ENCODE assay signal across 10 mouse cellular contexts in the genomic region with DNA sequence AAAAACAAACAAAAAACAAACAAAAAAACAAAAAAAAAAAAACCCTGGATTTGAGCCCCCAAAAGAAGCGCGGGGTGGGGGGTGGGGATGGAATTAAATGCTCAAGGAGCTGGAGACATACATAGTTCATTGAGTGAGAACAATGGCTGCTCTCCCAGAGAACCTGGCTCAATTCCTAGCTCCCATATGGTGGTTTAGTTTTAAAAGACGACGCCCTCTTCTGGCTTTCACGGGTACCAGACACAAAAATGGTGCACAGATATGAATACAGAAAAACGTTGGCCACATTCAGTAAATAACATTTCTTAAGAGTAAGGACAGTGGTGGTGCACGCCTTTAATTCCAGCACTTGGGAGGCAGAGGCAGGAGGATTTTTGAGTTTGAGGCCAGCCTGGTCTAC. TPM values are rescaled to one million over a fixed set of nuclear protein-coding genes. Genes with fewer than 3 reads are reported as not detected.
A peak's percentile ranks its signal among the peaks of the same experiment; 100 is the strongest.
DNase-seq lines count a peak whose midpoint lies in the region; ATAC-seq and TF ChIP-seq lines count a peak whose summit lies in the region.
"Had no signal": no experiment of that assay in that cellular context is flagged by ENCODE, and none has a peak within 500 bp of the region (broad histone marks: within the 10 kb centered on the region; RNA-seq: fewer than 3 reads in every experiment).

No protein-coding gene starts in this region.

- H3K4me2 ChIP-seq in forebrain, postnatal 0 days (ENCODE audit: low read depth), result peak overlapping the region; percentile 74; the same call in 1 of the 2 replicates
- H3K4me2 ChIP-seq in forebrain, embryonic 11.5 days (ENCODE audit: low read depth, low read length, severe bottlenecking), result no peak overlapping the region
- peak overlapping the region; percentile 89 for H3K4me2 ChIP-seq in liver, embryonic 15.5 days

- H3K9me3 ChIP-seq in forebrain, postnatal 0 days (ENCODE audit: low read length), result no peaks in the 10 kb centered on the region
- no peaks in the 10 kb centered on the region for H3K9me3 ChIP-seq in forebrain, embryonic 11.5 days (ENCODE audit: control insufficient read depth, low read length)
- H3K9me3 ChIP-seq in liver, embryonic 15.5 days (replicated peaks), result no peaks in the 10 kb centered on the region

- TF ChIP-seq POLR2A in bone marrow, adult 2 months (IDR thresholded peaks at IDR 0.05; ENCODE audit: borderline replicate concordance, control insufficient read depth, low read depth, low read length), result no peak

- 56% methylated on average over 7 of the region's 7 CpGs for WGBS in forebrain, postnatal 0 days
- WGBS in forebrain, embryonic 11.5 days, result 79% methylated on average over 7 of the region's 7 CpGs
- 67% methylated on average over 7 of the region's 7 CpGs for whole genome bisulfite sequencing in bone marrow, adult 2 months
- 54% methylated on average over 7 of the region's 7 CpGs for WGBS in liver, embryonic 15.5 days (ENCODE audit: insufficient replicate concordance)

- ATAC-seq in forebrain, postnatal 0 days, result no peak
- ATAC-seq in forebrain, embryonic 11.5 days (replicated peaks; ENCODE audit: low FRiP score), result no peak
- ATAC-seq in liver, embryonic 15.5 days (ENCODE audit: insufficient read depth), result no peak

- peak; percentile 24 for DNase-seq in forebrain, postnatal 0 days
- no peak for DNase-seq in forebrain, embryonic 11.5 days (ENCODE audit: low spot score)
- DNase-seq in CD4-positive helper T cell, adult 2 months (ENCODE audit: low read depth, low spot score), result peak; percentile 28
- DNase-seq in adrenal gland, adult 18-20 months (ENCODE audit: low spot score in 2 of 2), result no peak
- no peak for DNase-seq in heart, adult 9 months (ENCODE audit: low spot score in 2 of 2)
- no peak for DNase-seq in thymus, postnatal 4 days

- 0 out of 2 replicates have a peak, but pooled peaks cover 4% of the 10 kb centered on the region for H3K4me1 ChIP-seq in forebrain, postnatal 0 days (ENCODE audit: insufficient read depth)
- H3K4me1 ChIP-seq in forebrain, embryonic 11.5 days (replicated peaks; ENCODE audit: control insufficient read depth, insufficient read depth, low read length), result no peaks in the 10 kb centered on the region
- no peaks in the 10 kb centered on the region; the same call in 1 of the 2 replicates for H3K4me1 ChIP-seq in bone marrow, adult 2 months (ENCODE audit: control insufficient read depth, insufficient read depth, low read length)
- H3K4me1 ChIP-seq in liver, embryonic 15.5 days (replicated peaks), result peaks cover 35% of the 10 kb centered on the region

- H3K27ac ChIP-seq in forebrain, postnatal 0 days (ENCODE audit: low read depth, low read length), result no peak overlapping the region
- no peak overlapping the region for H3K27ac ChIP-seq in forebrain, embryonic 11.5 days (ENCODE audit: low read depth, low read length)
- H3K27ac ChIP-seq in bone marrow, adult 2 months (ENCODE audit: control insufficient read depth, insufficient read depth, low read depth, low read length, poor library complexity), result no peak overlapping the region
- H3K27ac ChIP-seq in liver, embryonic 15.5 days (replicated peaks), result peak overlapping the region; percentile 99
- H3K27ac ChIP-seq: kidney, postnatal 0 days; macrophage had no signal

- H3K27me3 ChIP-seq in forebrain, postnatal 0 days (ENCODE audit: insufficient read depth, low read length), result no peaks in the 10 kb centered on the region
- no peaks in the 10 kb centered on the region for H3K27me3 ChIP-seq in forebrain, embryonic 11.5 days (ENCODE audit: control insufficient read depth, insufficient read depth, low read length)
- H3K27me3 ChIP-seq in liver, embryonic 15.5 days, result no peaks in the 10 kb centered on the region

- no peaks in the 10 kb centered on the region for H3K36me3 ChIP-seq in forebrain, postnatal 0 days (ENCODE audit: insufficient read depth)
- no peaks in the 10 kb centered on the region for H3K36me3 ChIP-seq in forebrain, embryonic 11.5 days (ENCODE audit: control insufficient read depth, insufficient read depth, low read length)
- H3K36me3 ChIP-seq in liver, embryonic 15.5 days (replicated peaks), result peaks cover 27% of the 10 kb centered on the region

- H3K9ac ChIP-seq in forebrain, postnatal 0 days, result no peak overlapping the region
- H3K9ac ChIP-seq in forebrain, embryonic 11.5 days (ENCODE audit: low read length), result no peak overlapping the region
- H3K9ac ChIP-seq in liver, embryonic 15.5 days, result peak overlapping the region; percentile 97

- 0 out of 2 replicates have a peak, but pooled peaks have one; percentile 9 for TF ChIP-seq CTCF in forebrain, postnatal 0 days (IDR thresholded peaks at IDR 0.05; ENCODE audit: low read depth)
- TF ChIP-seq CTCF in bone marrow, adult 2 months (IDR thresholded peaks at IDR 0.05; ENCODE audit: control insufficient read depth, insufficient read depth, low read length), result no peak

- H3K4me3 ChIP-seq in forebrain, postnatal 0 days (ENCODE audit: low read depth, low read length), result no peak overlapping the region
- no peak overlapping the region for H3K4me3 ChIP-seq in forebrain, embryonic 11.5 days (ENCODE audit: low read depth, low read length)
- H3K4me3 ChIP-seq in bone marrow, adult 2 months (replicated peaks; ENCODE audit: control insufficient read depth, low read depth, low read length), result peak overlapping the region; percentile 39
- peak overlapping the region; percentile 93 for H3K4me3 ChIP-seq in liver, embryonic 15.5 days (replicated peaks)

RNA-seq across cellular contexts. Expression of a gene that starts 1.6 kb away (rescaled TPM):
- 28.5 and 29.0 TPM in 2 replicates for total RNA-seq in forebrain, postnatal 0 days (2014; rRNA removed)
- polyA plus RNA-seq in forebrain, postnatal 0 days (2015; fragmentation: Nextera tagmentation; extraction: Ambion mirVana), result 21.4 and 34.9 TPM in 2 replicates
- 30.0 and 34.7 TPM in 2 replicates for polyA plus RNA-seq in forebrain, embryonic 11.5 days (2014; fragmentation: Nextera tagmentation; extraction: Ambion mirVana)
- polyA plus RNA-seq in bone marrow, adult 2 months (2011; ENCODE audit: insufficient read depth, insufficient read length, low replicate concordance, missing spikeins), result 13.5 and 14.4 TPM in 2 replicates
- polyA plus RNA-seq in liver, embryonic 15.5 days (2015; fragmentation: Nextera tagmentation; extraction: Ambion mirVana), result 24.9 and 26.9 TPM in 2 replicates
- total RNA-seq in adrenal gland, adult 18-20 months (2021), result 10 to 100 TPM; 56.2 to 65.5 TPM

RNA-seq across cellular contexts. Expression of a gene that starts 11.2 kb away (rescaled TPM):
- 23.7 and 31.1 TPM in 2 replicates for total RNA-seq in forebrain, postnatal 0 days (2014; rRNA removed)
- polyA plus RNA-seq in forebrain, postnatal 0 days (2015; fragmentation: Nextera tagmentation; extraction: Ambion mirVana), result 5.0 and 6.6 TPM in 2 replicates
- polyA plus RNA-seq in forebrain, embryonic 11.5 days (2014; fragmentation: Nextera tagmentation; extraction: Ambion mirVana), result 21.2 and 22.8 TPM in 2 replicates
- polyA plus RNA-seq in bone marrow, adult 2 months (2011; ENCODE audit: insufficient read depth, insufficient read length, low replicate concordance, missing spikeins), result 19.0 and 26.5 TPM in 2 replicates
- 5.0 and 6.0 TPM in 2 replicates for polyA plus RNA-seq in liver, embryonic 15.5 days (2015; fragmentation: Nextera tagmentation; extraction: Ambion mirVana)
- total RNA-seq in adrenal gland, adult 18-20 months (2021), result 10 to 100 TPM; 20.6 to 25.2 TPM

RNA-seq across cellular contexts. Expression of a gene that starts 31.8 kb away (rescaled TPM):
- total RNA-seq in forebrain, postnatal 0 days (2014; rRNA removed), result 1.1 and 3.4 TPM in 2 replicates
- polyA plus RNA-seq in forebrain, postnatal 0 days (2015; fragmentation: Nextera tagmentation; extraction: Ambion mirVana), result 0.49 and 1.3 TPM in 2 replicates
- polyA plus RNA-seq in forebrain, embryonic 11.5 days (2014; fragmentation: Nextera tagmentation; extraction: Ambion mirVana), result 4.9 and 6.6 TPM in 2 replicates
- 122 and 162 TPM in 2 replicates for polyA plus RNA-seq in bone marrow, adult 2 months (2011; ENCODE audit: insufficient read depth, insufficient read length, low replicate concordance, missing spikeins)
- polyA plus RNA-seq in liver, embryonic 15.5 days (2015; fragmentation: Nextera tagmentation; extraction: Ambion mirVana), result 62.9 and 69.5 TPM in 2 replicates
- under 1 TPM; 0.89 to 0.99 TPM for total RNA-seq in adrenal gland, adult 18-20 months (2021)

Comparison
In these comparisons a context has a peak if more than half of its experiments do, and no peak if none do; other contexts are left out.
1. DNase-seq: peak in forebrain, postnatal 0 days (single experiment) and CD4-positive helper T cell, adult 2 months (single experiment); none in forebrain, embryonic 11.5 days (single experiment), adrenal gland, adult 18-20 months (0 of 2), heart, adult 9 months (0 of 2) and thymus, postnatal 4 days (single experiment).
2. H3K4me3 ChIP-seq: peak in bone marrow, adult 2 months (single experiment) and liver, embryonic 15.5 days (single experiment); none in forebrain, postnatal 0 days (single experiment) and forebrain, embryonic 11.5 days (single experiment).